Mouse (Mus musculus): ENCODE measurements at regions not wholly inside any gene's neighbourhood (a gene's known extent, or its start where the extent isn't known, plus 50 kb on each side); places are given as distances from the start of the nearest gene placed in this dataset.

- peak; percentile 1 to 38 for DNase-seq (ENCODE audit: low spot score in 2 of 2)
These were observed 457.1 kb downstream of the Tmem38b start for GRCm38 (mm10) chr4:54282934-54283333.

- DNase-seq (ENCODE audit: low spot score in 2 of 2): no peak
These were observed 488.0 kb downstream of the Tmem38b start for GRCm38 (mm10) chr4:54313804-54314203.

- no peak for DNase-seq (ENCODE audit: low spot score in 2 of 2)
These were observed 499.0 kb downstream of the Tmem38b start for GRCm38 (mm10) chr4:54324851-54325250.

GRCm38 (mm10) chr4:54328273-54328672 lies 502.4 kb downstream of the Tmem38b start:
- DNase-seq (ENCODE audit: low spot score in 2 of 2): no peak

GRCm38 (mm10) chr4:54328711-54329427 lies 503.0 kb downstream of the Tmem38b start:
- no peak for DNase-seq (ENCODE audit: low spot score in 2 of 2)

- no peak for DNase-seq (ENCODE audit: low spot score in 2 of 2)
These were observed 504.8 kb downstream of the Tmem38b start for GRCm38 (mm10) chr4:54330686-54331085.

GRCm38 (mm10) chr4:54331588-54332211 lies 505.9 kb downstream of the Tmem38b start:
- no peak for DNase-seq (ENCODE audit: low spot score in 2 of 2)

GRCm38 (mm10) chr4:54332261-54332660 lies 506.4 kb downstream of the Tmem38b start:
- DNase-seq (ENCODE audit: low spot score in 2 of 2): no peak

- DNase-seq (ENCODE audit: low spot score in 2 of 2): no peak
These were observed 512.7 kb downstream of the Tmem38b start for GRCm38 (mm10) chr4:54338556-54338955.

- DNase-seq (ENCODE audit: low spot score in 2 of 2): no peak
These were observed 514.3 kb downstream of the Tmem38b start for GRCm38 (mm10) chr4:54340106-54340505.

- DNase-seq (ENCODE audit: low spot score in 2 of 2): no peak
These were observed 528.0 kb downstream of the Tmem38b start for GRCm38 (mm10) chr4:54353657-54354390.

GRCm38 (mm10) chr4:54354391-54354726 lies 528.5 kb downstream of the Tmem38b start:
- DNase-seq (ENCODE audit: low spot score in 2 of 2): no peak

- DNase-seq (ENCODE audit: low spot score in 2 of 2): no peak
These were observed 529.7 kb downstream of the Tmem38b start for GRCm38 (mm10) chr4:54355381-54356040.

- DNase-seq (ENCODE audit: low spot score in 2 of 2): no peak
These were observed 530.2 kb downstream of the Tmem38b start for GRCm38 (mm10) chr4:54356041-54356427.

GRCm38 (mm10) chr4:54370909-54371308 lies 545.1 kb downstream of the Tmem38b start:
- DNase-seq (ENCODE audit: low spot score in 2 of 2): no peak

GRCm38 (mm10) chr4:54371418-54371957 lies 545.6 kb downstream of the Tmem38b start:
- DNase-seq (ENCODE audit: low spot score in 2 of 2): no peak

- no peak for DNase-seq (ENCODE audit: low spot score in 2 of 2)
These were observed 547.8 kb downstream of the Tmem38b start for GRCm38 (mm10) chr4:54373606-54374005.

- DNase-seq (ENCODE audit: low spot score in 2 of 2): no peak
These were observed 548.6 kb downstream of the Tmem38b start for GRCm38 (mm10) chr4:54374457-54374856.

- no peak for DNase-seq (ENCODE audit: low spot score in 2 of 2)
These were observed 557.4 kb upstream of the Zfp462 start for GRCm38 (mm10) chr4:54387460-54387859.

GRCm38 (mm10) chr4:54391536-54392208 lies 553.2 kb upstream of the Zfp462 start:
- DNase-seq (ENCODE audit: low spot score in 2 of 2): no peak

- no peak for DNase-seq (ENCODE audit: low spot score in 2 of 2)
These were observed 538.7 kb upstream of the Zfp462 start for GRCm38 (mm10) chr4:54406151-54406550.
